Mouse (Mus musculus): Measurements from ENCODE around the gene Ccdc57. TPM values are rescaled to one million over a fixed set of nuclear protein-coding genes. Genes with fewer than 3 reads are reported as not detected.
A peak's percentile ranks its signal among the peaks of the same experiment; 100 is the strongest.
"Not testable (repeated sequence)": the region's sequence is repeated elsewhere in the genome, so short reads cannot be mapped to it uniquely, and the experiment has no call there.

Ccdc57 gene
- polyA plus RNA-seq, 1 experiment from 2014 or later: 3.2 TPM

DNA sequence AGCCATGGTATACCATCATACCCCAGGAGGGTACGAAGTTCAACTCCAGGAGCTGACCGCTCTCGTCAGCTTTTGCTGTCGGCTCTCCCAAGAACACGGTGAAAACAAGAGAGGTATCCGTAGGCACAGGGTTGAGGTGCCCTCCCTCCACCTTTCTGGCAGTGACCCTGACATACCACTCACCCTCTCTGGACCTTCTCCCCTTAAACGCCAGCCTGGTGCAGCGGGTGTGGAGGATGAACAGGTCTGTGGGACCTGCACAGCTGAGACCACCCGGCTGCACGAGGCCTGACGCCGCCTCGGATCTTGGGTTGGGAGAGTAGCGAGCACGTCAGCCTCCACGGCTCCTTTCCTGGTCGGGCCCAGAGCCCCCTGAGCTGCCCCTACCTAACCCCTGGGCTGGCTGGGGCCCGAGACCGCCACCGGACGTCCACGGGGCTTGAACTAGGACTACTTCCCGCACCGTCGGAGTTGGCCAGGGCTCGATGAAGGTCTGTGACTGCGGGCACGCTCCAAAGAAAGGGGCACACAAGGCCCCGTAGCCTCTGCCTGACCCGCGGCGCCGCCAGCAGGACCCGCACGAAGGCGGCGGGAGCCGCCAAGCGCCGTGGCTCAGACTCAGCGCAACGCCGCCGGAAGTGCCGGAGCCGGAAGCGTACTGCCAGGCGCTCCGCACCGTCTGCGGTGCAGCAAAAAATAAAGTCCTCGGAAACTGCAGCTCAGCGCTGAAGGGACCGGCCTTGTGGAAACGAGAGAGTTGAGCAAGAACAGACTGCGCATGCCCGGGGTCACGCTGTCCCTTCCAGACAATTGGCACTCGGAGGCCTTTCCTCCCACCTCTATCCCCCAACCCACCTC lies 136.7 kb downstream of the Ccdc57 start, which contains the start of gene Dus1l:
TSS of gene Dus1l (minus strand) at position 648 of the 858 bp plus-strand sequence.
- Histone ChIP-seq H3K36me3 (ENCODE audit: inconsistent target) (peaks cover 31% of the 10 kb centered on the region), H3K79me2 (ENCODE audit: inconsistent target) (peaks cover 21% of the 10 kb centered on the region), H3K27ac (peak within 1 kb of the TSS; percentile 43), H3K4me3 (ENCODE audit: inconsistent target) (peak within 1 kb of the TSS; percentile 83)
- 1% methylated on average over 59 of the region's 59 CpGs for WGBS (ENCODE audit: missing documents)

DNA sequence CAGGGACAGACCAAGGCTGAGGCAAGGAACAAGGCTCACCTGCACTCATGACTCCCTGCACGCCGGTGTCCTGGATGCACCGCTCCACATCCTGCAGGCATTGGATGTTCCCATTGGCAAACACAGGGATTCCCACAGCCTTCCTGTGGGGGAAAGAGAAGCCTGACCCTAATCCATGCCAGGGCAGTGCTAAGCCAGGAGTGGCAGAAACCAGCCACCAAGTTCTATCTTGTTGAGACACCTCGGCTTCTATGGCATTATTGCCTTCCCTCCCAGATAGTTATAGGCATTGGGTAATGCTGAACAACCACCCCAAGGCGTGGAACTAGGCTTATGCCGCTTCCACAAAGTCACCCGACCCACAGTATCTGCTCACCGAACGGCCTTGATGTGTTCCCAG lies 140.0 kb downstream of the Ccdc57 start:
- Histone ChIP-seq H3K4me3 (ENCODE audit: inconsistent target) (no peak overlapping the region), H3K79me2 (ENCODE audit: inconsistent target) (peaks cover 21% of the 10 kb centered on the region), H3K36me3 (ENCODE audit: inconsistent target) (peaks cover 57% of the 10 kb centered on the region), H3K27ac (no peak overlapping the region)
- WGBS (ENCODE audit: missing documents): 95% methylated on average over 9 of the region's 9 CpGs

DNA sequence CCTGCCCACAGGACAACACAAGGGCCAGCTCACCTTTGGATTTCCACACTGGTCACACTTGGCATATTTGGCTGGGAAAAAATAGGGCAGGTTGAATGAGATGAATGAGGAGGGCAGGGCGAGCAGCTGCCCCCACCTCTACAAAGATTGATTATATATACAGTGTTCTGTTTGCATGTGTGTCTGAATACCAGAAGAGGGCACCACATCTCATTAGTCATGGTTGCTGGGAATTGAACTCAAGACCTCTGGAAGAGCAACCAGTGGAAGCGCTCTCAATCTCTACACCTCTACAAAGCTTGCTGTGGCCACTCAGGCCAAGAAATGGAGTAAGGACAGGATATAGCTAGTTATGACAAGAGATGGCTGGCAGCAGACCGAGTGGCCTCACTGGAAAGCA lies 142.9 kb downstream of the Ccdc57 start:
- peaks cover 68% of the 10 kb centered on the region for H3K36me3 ChIP-seq (ENCODE audit: inconsistent target)
- H3K27ac ChIP-seq: no peak overlapping the region

DNA sequence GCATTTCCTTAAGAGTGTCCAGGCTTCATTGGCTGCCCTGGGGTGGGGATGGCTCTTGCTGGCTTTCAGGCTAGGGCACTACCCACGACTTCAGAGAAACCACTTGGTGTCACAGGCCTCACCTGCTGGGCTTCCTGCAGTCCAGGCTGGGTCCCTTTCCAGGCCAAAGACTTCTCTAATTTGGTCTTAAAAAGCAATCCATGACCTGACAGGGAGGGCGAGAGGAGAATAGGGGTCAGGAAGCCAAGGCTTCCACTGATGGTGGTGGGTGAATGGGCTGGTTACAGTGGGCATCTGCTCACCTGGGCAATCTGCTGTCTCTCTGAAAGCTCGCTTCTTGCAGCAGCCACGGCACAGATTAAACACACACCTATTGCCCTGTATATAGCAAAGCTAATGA lies 143.3 kb downstream of the Ccdc57 start:
- H3K36me3 ChIP-seq (ENCODE audit: inconsistent target): peaks cover 67% of the 10 kb centered on the region

More for the DNA sequence above, 142.9 kb downstream of the Ccdc57 start:
- H3K79me2 ChIP-seq (ENCODE audit: inconsistent target): peaks cover 21% of the 10 kb centered on the region
- no peak overlapping the region for H3K4me3 ChIP-seq (ENCODE audit: inconsistent target)
- WGBS (ENCODE audit: missing documents): 86% methylated on average over 2 of the region's 3 CpGs

DNA sequence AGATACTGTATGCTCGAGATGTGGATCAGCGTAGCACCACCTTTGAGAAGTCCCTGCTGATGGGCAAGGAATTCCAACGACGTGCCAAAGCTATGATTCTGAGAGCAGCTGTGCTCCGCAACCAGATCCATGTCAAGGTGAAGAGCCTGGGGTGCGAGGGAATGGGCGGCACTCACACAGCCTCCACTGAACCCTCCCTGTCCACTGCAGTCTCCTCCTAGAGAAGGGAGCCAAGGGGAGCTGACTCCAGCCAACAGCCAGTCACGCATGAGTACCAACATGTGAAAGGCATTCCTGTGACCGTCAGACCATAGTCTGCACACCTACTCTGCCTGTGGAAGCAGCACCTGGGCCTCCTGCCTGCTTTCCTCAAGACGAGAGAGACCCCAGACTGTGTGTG lies 144.2 kb downstream of the Ccdc57 start:
- H3K36me3 ChIP-seq (ENCODE audit: inconsistent target): peaks cover 59% of the 10 kb centered on the region
- H3K79me2 ChIP-seq (ENCODE audit: inconsistent target): peaks cover 15% of the 10 kb centered on the region
- not testable (repeated sequence) for H3K27ac ChIP-seq; H3K4me3 ChIP-seq (ENCODE audit: inconsistent target)
- 96% methylated on average over 4 of the region's 10 CpGs for WGBS (ENCODE audit: missing documents)

More for the DNA sequence above, 143.3 kb downstream of the Ccdc57 start:
- WGBS (ENCODE audit: missing documents): 95% methylated on average over 4 of the region's 4 CpGs
- Histone ChIP-seq H3K27ac (no peak overlapping the region), H3K4me3 (ENCODE audit: inconsistent target) (no peak overlapping the region), H3K79me2 (ENCODE audit: inconsistent target) (peaks cover 18% of the 10 kb centered on the region)

DNA sequence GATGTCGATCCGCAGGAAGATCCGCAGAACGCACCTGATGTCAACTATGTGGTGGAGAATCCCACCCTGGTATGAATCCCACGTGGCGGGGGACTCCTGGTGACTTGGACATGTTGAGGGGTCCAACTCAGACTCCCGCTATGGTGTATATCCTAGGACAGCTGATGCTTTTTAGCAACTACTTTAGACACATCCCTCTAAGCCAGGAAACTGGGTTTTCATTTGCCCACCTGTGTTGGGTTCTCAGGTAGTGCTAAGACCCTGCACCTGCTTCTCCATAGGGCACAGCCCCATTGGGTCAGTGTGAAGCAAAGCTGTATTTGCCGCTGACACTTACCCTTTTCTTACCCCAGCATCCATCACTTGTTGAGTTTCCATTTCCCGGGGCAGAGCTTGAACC lies 147.5 kb downstream of the Ccdc57 start:
- 51% methylated on average over 9 of the region's 9 CpGs for WGBS (ENCODE audit: missing documents)
- peaks cover 15% of the 10 kb centered on the region for H3K79me2 ChIP-seq (ENCODE audit: inconsistent target)
- H3K36me3 ChIP-seq (ENCODE audit: inconsistent target): peaks cover 28% of the 10 kb centered on the region; the same call in 1 of the 2 replicates
- H3K4me3 ChIP-seq (ENCODE audit: inconsistent target): peak overlapping the region; percentile 61
- no peak overlapping the region for H3K27ac ChIP-seq

DNA sequence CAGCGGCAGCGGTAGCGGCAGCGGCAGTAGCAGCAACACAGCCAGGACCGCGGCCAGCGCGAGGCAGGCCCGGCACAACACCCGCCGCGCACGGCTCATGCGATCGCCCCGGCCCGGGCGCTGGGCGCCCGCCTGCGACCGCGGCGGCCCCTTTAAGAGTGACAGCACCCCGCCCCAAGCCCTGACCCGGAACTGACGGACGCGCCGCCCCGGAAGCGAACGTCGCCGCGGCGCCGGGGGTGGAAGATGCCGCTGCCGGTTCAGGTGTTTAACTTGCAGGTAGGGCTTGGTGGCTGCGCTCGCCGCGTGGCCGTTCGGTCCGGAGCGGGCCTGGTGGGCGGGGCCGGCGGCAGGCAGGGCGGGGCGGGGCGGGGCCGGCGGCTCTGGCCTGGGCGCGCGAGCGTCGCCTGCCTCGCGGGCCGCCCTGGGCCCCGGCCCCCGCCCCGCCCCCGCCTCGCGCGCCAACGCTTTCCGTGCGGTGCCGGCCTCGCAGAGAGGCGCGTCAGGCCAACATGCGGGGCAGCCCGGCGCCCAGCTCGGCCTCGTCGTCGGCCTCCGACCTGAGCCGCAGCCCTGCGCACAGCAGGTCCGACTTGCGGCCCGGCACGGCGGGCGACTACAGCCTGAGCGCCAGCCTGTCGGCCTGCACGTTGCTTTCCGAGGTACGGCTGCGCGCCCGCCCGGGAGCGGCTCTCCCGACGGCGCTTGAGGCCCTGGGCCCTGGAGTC lies 148.4 kb downstream of the Ccdc57 start, which contains the start of the genes Rfng and Gps1:
TSS of gene Rfng (minus strand) at position 144 of the 728 bp plus-strand sequence.
TSS of gene Gps1 (plus strand) at position 209 of the 728 bp plus-strand sequence.
- H3K79me2 ChIP-seq (ENCODE audit: inconsistent target): peaks cover 15% of the 10 kb centered on the region
- WGBS (ENCODE audit: missing documents): 0% methylated on average over 38 of the region's 107 CpGs
- H3K36me3 ChIP-seq (ENCODE audit: inconsistent target): peaks cover 19% of the 10 kb centered on the region; the same call in 1 of the 2 replicates

DNA sequence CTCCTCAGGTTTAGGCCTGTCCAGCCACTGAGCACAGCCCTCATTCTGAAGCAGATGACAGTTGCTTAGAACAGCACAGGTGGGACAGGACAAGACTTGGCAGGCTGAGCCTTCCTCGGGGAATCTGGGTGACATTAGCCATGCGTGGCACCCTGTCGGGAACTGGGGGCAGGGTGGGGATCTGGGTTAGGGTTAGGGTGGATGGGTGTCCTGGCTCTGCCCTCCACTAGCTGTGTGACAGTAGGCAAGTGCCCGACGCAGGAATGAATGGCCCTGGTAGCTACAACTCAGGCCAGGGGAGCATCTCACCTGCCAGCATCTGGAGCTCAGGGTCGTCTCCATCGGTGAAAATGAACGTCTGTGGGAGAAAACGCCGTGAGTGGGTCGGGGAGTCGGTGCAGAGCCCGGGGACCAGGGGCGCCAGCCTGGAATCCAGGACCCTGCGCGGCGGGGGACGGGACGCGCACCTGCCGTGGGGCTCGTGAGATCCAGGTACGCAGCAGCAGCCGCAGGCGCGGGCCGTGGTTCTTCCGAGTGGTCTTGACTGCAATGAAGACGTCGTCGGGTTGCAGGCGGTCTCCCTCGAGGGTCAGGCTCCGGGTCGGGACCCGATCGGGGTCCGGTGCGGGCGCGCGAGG lies 149.1 kb downstream of the Ccdc57 start:
- H3K36me3 ChIP-seq (ENCODE audit: inconsistent target): peaks cover 16% of the 10 kb centered on the region; the same call in 1 of the 2 replicates
- 6% methylated on average over 38 of the region's 42 CpGs for WGBS (ENCODE audit: missing documents)
- H3K79me2 ChIP-seq (ENCODE audit: inconsistent target): peaks cover 15% of the 10 kb centered on the region
- no peak overlapping the region for H3K27ac ChIP-seq
- H3K4me3 ChIP-seq (ENCODE audit: inconsistent target): peak overlapping the region; percentile 27

More for the DNA sequence above, 148.4 kb downstream of the Ccdc57 start, which contains the start of the genes Rfng and Gps1:
- Histone ChIP-seq H3K27ac (no peak within 1 kb of the TSS), H3K4me3 (ENCODE audit: inconsistent target) (peak within 1 kb of the TSS; percentile 61)

DNA sequence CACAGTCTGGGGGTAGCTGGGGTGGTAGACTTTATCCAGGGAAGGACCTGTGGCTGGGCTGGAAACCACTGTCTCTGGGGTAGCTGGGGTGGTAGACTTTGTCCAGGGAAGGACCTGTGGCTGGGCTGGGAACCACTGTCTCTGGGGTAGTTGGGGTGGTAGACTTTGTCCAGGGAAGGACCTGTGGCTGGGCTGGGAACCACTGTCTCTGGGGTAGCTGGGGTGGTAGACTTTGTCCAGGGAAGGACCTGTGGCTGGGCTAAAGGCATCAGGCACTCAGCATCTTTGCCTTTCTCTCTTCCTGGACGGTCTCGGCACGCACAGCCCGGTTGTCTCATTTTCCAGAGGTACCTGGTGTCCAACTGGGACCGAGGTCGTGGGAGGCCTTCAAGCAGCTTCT lies 151.3 kb downstream of the Ccdc57 start:
- H3K27ac ChIP-seq; H3K4me3 ChIP-seq (ENCODE audit: inconsistent target); H3K36me3 ChIP-seq (ENCODE audit: inconsistent target): not testable (repeated sequence)
- peaks cover 15% of the 10 kb centered on the region for H3K79me2 ChIP-seq (ENCODE audit: inconsistent target)
- 92% methylated on average over 5 of the region's 6 CpGs for WGBS (ENCODE audit: missing documents)

DNA sequence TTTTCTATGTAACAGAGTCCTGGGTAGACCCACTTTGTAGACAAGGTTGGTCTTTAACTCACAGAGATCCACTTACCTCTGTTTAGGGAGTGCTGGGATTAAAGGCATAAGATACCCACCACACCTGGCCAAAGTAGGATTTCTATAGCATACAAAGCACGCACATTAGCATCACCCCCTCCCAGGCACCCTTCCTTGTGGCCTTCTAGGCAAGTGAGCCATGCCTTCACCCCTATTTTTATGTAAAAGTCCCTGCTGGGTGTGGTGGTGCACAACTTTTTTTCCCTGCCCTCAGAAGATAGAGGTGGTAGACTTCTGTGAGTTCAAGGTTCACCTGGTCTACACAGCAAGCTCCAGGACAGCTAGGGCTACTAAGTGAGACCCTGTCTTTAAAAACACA lies 152.8 kb downstream of the Ccdc57 start:
- Histone ChIP-seq H3K4me3 (ENCODE audit: inconsistent target) (no peak overlapping the region), H3K36me3 (ENCODE audit: inconsistent target) (no peaks in the 10 kb centered on the region)
- WGBS (ENCODE audit: missing documents): 100% methylated on average over 1 of the region's 1 CpGs

DNA sequence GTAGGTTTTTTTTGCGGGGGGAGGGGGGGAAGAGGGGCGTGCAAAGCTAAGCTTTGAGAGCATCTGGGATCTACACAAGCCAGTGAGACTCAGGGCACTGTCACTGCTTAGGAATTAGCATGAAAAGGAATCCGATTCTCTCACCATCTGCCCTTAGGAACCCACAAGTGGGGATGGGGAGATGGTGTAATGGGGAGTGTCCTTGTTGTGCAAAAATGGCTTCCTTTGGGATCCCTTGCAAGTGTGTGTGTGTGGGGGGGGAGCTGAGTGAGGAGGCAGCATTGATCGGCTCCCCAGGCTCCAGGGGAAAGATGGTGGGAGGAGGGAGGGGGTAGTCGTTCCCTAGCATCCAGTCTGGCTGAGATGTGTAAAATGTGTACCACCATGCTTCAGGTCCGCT lies 155.5 kb downstream of the Ccdc57 start:
- no peaks in the 10 kb centered on the region for H3K36me3 ChIP-seq (ENCODE audit: inconsistent target)
- no peak overlapping the region for H3K4me3 ChIP-seq (ENCODE audit: inconsistent target)
- WGBS (ENCODE audit: missing documents): 53% methylated on average over 6 of the region's 6 CpGs
- H3K27ac ChIP-seq: no peak overlapping the region
- H3K79me2 ChIP-seq (ENCODE audit: inconsistent target): no peaks in the 10 kb centered on the region

More for the DNA sequence above, 152.8 kb downstream of the Ccdc57 start:
- Histone ChIP-seq H3K79me2 (ENCODE audit: inconsistent target) (peaks cover 3% of the 10 kb centered on the region), H3K27ac (no peak overlapping the region)
